Mouse (Mus musculus) liver, adult 2 months (tissue): ENCODE measurements around the gene Tsnaxip1. TPM values are rescaled to one million over a fixed set of nuclear protein-coding genes. Genes with fewer than 3 reads are reported as not detected.
A peak's percentile ranks its signal among the peaks of the same experiment; 100 is the strongest.

Experiments
- DNase-seq: peaks from one replicate; pipeline ENCODE4 v3.0.0-alpha.2; 2011; ENCODE audit warnings: low read depth, low spot score; ENCODE audit errors: extremely low read depth
- H3K27ac ChIP-seq: fragments of 200-500 bp; replicated peaks from 2 replicates; pipeline ENCODE4 v1.5.1; 2012; ENCODE audit warnings: low read depth, mild to moderate bottlenecking, control low read depth, inconsistent platforms, low read length; ENCODE audit not compliant: insufficient read depth
- H3K27me3 ChIP-seq: fragments of 200-500 bp; 2 replicates; pipeline ENCODE4 v1.6.1; 2012; ENCODE audit warnings: mild to moderate bottlenecking, moderate library complexity, low read length, inconsistent platforms; ENCODE audit not compliant: control insufficient read depth, insufficient read depth
- H3K36me3 ChIP-seq: fragments of 200-500 bp; 2 replicates; pipeline ENCODE4 v1.6.1; 2012; ENCODE audit warnings: low read length, inconsistent platforms; ENCODE audit not compliant: control insufficient read depth, insufficient read depth
- H3K4me1 ChIP-seq: fragments of 200-500 bp; 2 replicates; pipeline ENCODE4 v1.6.1; 2011; ENCODE audit warnings: low read length; ENCODE audit not compliant: control insufficient read depth, insufficient read depth
- H3K4me3 ChIP-seq: fragments of 200-500 bp; 2 replicates; pipeline ENCODE4 v1.5.1; 2011; ENCODE audit warnings: low read depth, mild to moderate bottlenecking, control low read depth, low read length, moderate library complexity; ENCODE audit not compliant: insufficient read depth
- H3K79me2 ChIP-seq: fragments of 200-500 bp; 2 replicates; pipeline ENCODE4 v1.6.1; 2012; ENCODE audit warnings: inconsistent platforms, mild to moderate bottlenecking, low read length, moderate library complexity; ENCODE audit not compliant: control insufficient read depth, insufficient read depth
- H3K9ac ChIP-seq: fragments of 200-500 bp; 2 replicates; pipeline ENCODE4 v1.6.1; 2012; ENCODE audit warnings: low read depth, mild to moderate bottlenecking, control low read depth, inconsistent platforms, low read length
- CTCF ChIP-seq: fragments of 200-500 bp; IDR thresholded peaks from 2 replicates; pipeline ENCODE4 v1.5.1; 2011; ENCODE audit warnings: low read depth, low read length, control low read depth
- POLR2A ChIP-seq: fragments of 200-500 bp; IDR thresholded peaks from 2 replicates; pipeline ENCODE4 v1.6.1; 2011; ENCODE audit warnings: low read length, control low read depth; ENCODE audit not compliant: insufficient read depth; ENCODE audit errors: extremely low read depth
- WGBS: fragments of 180-500 bp; shearing (Covaris S2); methylation state at CpG from one replicate; pipeline ENCODE4 v1.1.7; 2018; 5-methylcytosine and 5-hydroxymethylcytosine counted together
- polyA plus RNA-seq: library from polyadenylated mRNA; depleted of rRNA; stranded (reverse); fragments of >200 nt; gene quantifications from 2 replicates; pipeline ENCODE4 v1.2.3, GENCODE M21; 2012
- total RNA-seq: library from RNA; depleted of rRNA; stranded (reverse); fragments of >200 nt; gene quantifications from 2 replicates; pipeline ENCODE4 v1.2.3, GENCODE M21; 2014

Gene Tsnaxip1
- total and polyA plus RNA-seq, 2 experiments = not detected

GRCm38 (mm10) chr8:105789626-105790025, 37.9 kb upstream of the Tsnaxip1 start:
- Histone ChIP-seq H3K27me3 (no peaks in the 10 kb centered on the region), H3K4me1 (peaks cover 31% of the 10 kb centered on the region), H3K27ac (0 out of 2 replicates have a peak overlapping the region, but pooled peaks have one; percentile 10), H3K4me3 (no peak overlapping the region), H3K79me2 (peaks cover 51% of the 10 kb centered on the region), H3K9ac (no peak overlapping the region), H3K36me3 (peaks cover 13% of the 10 kb centered on the region)
- DNase-seq = no peak
- no peak for TF ChIP-seq CTCF
- TF ChIP-seq POLR2A = no peak

- Histone ChIP-seq H3K36me3 (peaks cover 2% of the 10 kb centered on the region; the same call in 1 of the 2 replicates), H3K79me2 (peaks cover 41% of the 10 kb centered on the region), H3K4me3 (no peak overlapping the region), H3K9ac (no peak overlapping the region), H3K27me3 (no peaks in the 10 kb centered on the region), H3K4me1 (peaks cover 41% of the 10 kb centered on the region), H3K27ac (0 out of 2 replicates have a peak overlapping the region, but pooled peaks have one; percentile 2)
- DNase-seq = no peak
- no peak for TF ChIP-seq POLR2A
- TF ChIP-seq CTCF = no peak
- WGBS = 79% methylated on average over 1 of the region's 1 CpGs
Measured at GRCm38 (mm10) chr8:105793331-105793730, 34.2 kb upstream of the Tsnaxip1 start.

- H3K9ac ChIP-seq = no peak overlapping the region
- peaks cover 36% of the 10 kb centered on the region for H3K79me2 ChIP-seq
- no peak for DNase-seq
- H3K4me3 ChIP-seq = no peak overlapping the region
- H3K4me1 ChIP-seq = peaks cover 46% of the 10 kb centered on the region
- no peak for TF ChIP-seq CTCF
- TF ChIP-seq POLR2A = no peak
- peaks cover 2% of the 10 kb centered on the region; the same call in 1 of the 2 replicates for H3K36me3 ChIP-seq
- H3K27me3 ChIP-seq = no peaks in the 10 kb centered on the region
- WGBS = 78% methylated on average over 3 of the region's 3 CpGs
- H3K27ac ChIP-seq = peak overlapping the region; percentile 19; the same call in 1 of the 2 replicates
Measured at GRCm38 (mm10) chr8:105794009-105794598, 33.4 kb upstream of the Tsnaxip1 start.

GRCm38 (mm10) chr8:105795785-105796184, 31.7 kb upstream of the Tsnaxip1 start:
- Histone ChIP-seq H3K36me3 (peaks cover 2% of the 10 kb centered on the region; the same call in 1 of the 2 replicates), H3K4me3 (no peak overlapping the region), H3K27ac (peak overlapping the region; percentile 17), H3K79me2 (peaks cover 24% of the 10 kb centered on the region; the same call in 1 of the 2 replicates), H3K9ac (no peak overlapping the region), H3K4me1 (peaks cover 39% of the 10 kb centered on the region), H3K27me3 (no peaks in the 10 kb centered on the region)
- 35% methylated on average over 1 of the region's 1 CpGs for WGBS
- peak; percentile 67 for DNase-seq
- TF ChIP-seq CTCF (no peak), POLR2A (no peak)

GRCm38 (mm10) chr8:105798408-105798807, 29.1 kb upstream of the Tsnaxip1 start:
- Histone ChIP-seq H3K4me3 (no peak overlapping the region), H3K27ac (peak overlapping the region; percentile 93), H3K27me3 (no peaks in the 10 kb centered on the region), H3K9ac (peak overlapping the region; percentile 39), H3K79me2 (peaks cover 24% of the 10 kb centered on the region; the same call in 1 of the 2 replicates), H3K36me3 (peaks cover 2% of the 10 kb centered on the region; the same call in 1 of the 2 replicates), H3K4me1 (peaks cover 36% of the 10 kb centered on the region)
- DNase-seq = peak; percentile 88
- 28% methylated on average over 5 of the region's 5 CpGs for WGBS
- TF ChIP-seq POLR2A (no peak), CTCF (no peak)
